Mouse (Mus musculus): ENCODE measurements at regions not wholly inside any gene's neighbourhood (a gene's known extent, or its start where the extent isn't known, plus 50 kb on each side); places are given as distances from the start of the nearest gene placed in this dataset.
A peak's percentile ranks its signal among the peaks of the same experiment; 100 is the strongest.

DNA sequence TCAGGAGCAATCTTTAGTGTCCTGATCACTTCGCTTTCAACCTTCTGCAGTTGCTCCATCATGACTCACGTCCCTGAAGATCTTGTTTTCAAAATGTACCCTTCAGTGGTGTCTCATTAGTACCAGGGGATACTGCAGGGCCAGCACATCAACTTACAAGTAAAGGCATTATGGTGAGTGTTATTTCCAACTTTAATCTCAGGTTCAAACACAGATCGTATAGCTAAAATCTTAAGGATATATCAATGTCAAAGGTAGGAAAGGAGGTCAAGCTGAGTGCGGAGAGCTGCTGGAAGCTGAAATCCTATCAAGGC, 687.8 kb upstream of the Nrsn1 start:
- TF ChIP-seq POLR2A (IDR thresholded peaks at IDR 0.05; ENCODE audit: borderline replicate concordance, extremely low read depth, insufficient read depth, insufficient read length, poor library complexity, severe bottlenecking) (no peak), CTCF (IDR thresholded peaks at IDR 0.05; ENCODE audit: borderline replicate concordance, extremely low read depth, insufficient read depth, insufficient read length) (no peak)
- no peak for DNase-seq (ENCODE audit: low read depth)

DNA sequence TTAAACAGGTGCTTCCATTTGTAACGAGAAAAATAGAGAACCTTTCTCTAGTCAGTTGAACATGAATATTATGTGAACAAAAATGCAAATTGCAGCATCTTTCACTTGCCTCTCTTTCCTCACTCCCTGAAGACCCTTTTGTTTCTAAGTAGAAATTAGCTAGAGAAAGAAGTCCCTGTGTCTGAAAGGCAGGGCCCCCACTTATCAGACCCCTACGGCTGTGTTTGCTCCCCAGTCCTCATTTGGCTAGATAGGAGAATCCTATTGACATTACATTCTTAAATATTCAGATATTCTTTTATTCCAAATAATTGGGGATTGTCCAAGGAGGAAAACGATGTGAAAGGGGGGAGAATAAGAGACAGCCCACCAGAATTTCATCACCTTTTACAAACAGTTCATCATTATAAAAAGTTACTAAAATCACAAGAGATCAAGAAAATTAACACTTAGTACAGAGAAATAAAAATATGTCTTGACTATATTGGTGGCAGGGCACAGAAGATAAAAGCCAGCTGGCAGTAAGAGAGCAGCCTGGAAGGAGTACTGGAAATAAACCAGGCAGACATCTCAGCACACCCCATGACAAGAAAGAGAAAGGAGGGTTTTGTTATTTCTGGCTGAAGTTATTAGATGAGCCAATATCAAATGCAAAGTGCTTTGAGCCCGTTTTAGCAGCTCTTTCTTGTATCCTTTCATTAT, 687.3 kb upstream of the Nrsn1 start:
- DNase-seq (ENCODE audit: low read depth): peak; percentile 71
- TF ChIP-seq CTCF (IDR thresholded peaks at IDR 0.05; ENCODE audit: borderline replicate concordance, extremely low read depth, insufficient read depth, insufficient read length): no peak
- no peak for TF ChIP-seq POLR2A (IDR thresholded peaks at IDR 0.05; ENCODE audit: borderline replicate concordance, extremely low read depth, insufficient read depth, insufficient read length, poor library complexity, severe bottlenecking)

DNA sequence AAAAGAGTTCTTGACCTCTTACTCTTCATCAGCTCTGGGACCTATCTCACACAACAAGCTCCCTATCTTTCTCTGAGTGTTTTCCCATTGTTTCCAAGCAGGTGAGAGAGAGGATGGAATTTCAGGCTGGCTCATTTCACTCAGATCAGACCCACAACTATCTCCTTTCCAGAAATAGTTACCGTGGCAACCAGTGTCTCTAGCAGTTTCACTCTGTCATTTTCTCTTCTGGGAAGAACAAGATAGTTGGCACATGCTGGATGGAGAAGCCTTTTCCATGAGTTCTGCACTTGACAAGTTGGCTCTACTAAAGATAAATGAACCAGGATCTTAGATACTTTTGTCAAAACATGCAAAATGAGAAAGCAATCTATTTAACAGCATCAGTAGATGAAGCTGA, 667.3 kb upstream of the Nrsn1 start:
- TF ChIP-seq POLR2A (IDR thresholded peaks at IDR 0.05; ENCODE audit: borderline replicate concordance, extremely low read depth, insufficient read depth, insufficient read length, poor library complexity, severe bottlenecking) (no peak), CTCF (IDR thresholded peaks at IDR 0.05; ENCODE audit: borderline replicate concordance, extremely low read depth, insufficient read depth, insufficient read length) (no peak)
- peak; percentile 73 for DNase-seq (ENCODE audit: low read depth)

DNA sequence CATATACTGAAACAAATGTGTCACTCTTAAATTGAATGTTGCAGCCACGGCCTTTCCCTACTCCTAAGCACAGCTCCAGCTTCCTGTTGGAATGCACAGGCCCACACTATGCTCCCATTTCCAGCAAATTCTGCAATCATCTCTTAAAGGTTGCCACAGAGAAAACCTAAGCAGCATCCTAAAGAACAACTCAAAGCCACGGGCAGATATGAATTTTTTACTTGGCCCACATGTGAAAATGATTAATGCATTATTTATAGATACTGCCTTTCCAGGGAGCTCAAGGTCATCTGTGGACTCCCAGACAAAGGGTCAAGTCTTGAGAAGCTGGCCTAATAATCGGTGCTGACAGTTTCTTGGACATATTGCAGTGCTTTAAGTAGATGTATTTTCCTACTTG, 663.5 kb upstream of the Nrsn1 start:
- TF ChIP-seq POLR2A (IDR thresholded peaks at IDR 0.05; ENCODE audit: borderline replicate concordance, extremely low read depth, insufficient read depth, insufficient read length, poor library complexity, severe bottlenecking): no peak
- TF ChIP-seq CTCF (IDR thresholded peaks at IDR 0.05; ENCODE audit: borderline replicate concordance, extremely low read depth, insufficient read depth, insufficient read length): no peak
- peak; percentile 77 for DNase-seq (ENCODE audit: low read depth)

DNA sequence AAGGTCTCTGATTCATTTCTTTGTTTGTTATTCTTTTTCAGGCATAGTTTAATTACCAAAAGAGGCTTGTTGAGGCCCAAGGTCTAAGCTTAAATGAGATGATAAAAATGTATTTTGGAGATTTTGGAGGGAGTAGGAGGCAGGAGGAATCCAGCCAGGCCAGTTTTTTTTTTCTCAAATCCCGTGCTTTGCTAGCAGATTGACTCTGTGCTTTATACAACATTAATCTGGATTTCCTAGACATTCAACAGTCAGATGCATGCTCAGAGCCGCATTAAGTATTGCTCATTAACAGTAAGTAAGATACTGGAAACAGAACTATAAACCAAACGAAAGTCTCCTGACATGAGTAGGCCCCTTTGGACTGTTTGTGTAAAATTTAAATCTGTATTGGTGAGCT, 662.9 kb upstream of the Nrsn1 start:
- TF ChIP-seq CTCF (IDR thresholded peaks at IDR 0.05; ENCODE audit: borderline replicate concordance, extremely low read depth, insufficient read depth, insufficient read length) (no peak), POLR2A (IDR thresholded peaks at IDR 0.05; ENCODE audit: borderline replicate concordance, extremely low read depth, insufficient read depth, insufficient read length, poor library complexity, severe bottlenecking) (no peak)
- peak; percentile 84 for DNase-seq (ENCODE audit: low read depth)

GRCm38 (mm10) chr13:25932810-25933209, 662.5 kb upstream of the Nrsn1 start:
- peak; percentile 96 for DNase-seq (ENCODE audit: low read depth)
- no peak for TF ChIP-seq POLR2A (IDR thresholded peaks at IDR 0.05; ENCODE audit: borderline replicate concordance, extremely low read depth, insufficient read depth, insufficient read length, poor library complexity, severe bottlenecking)
- TF ChIP-seq CTCF (IDR thresholded peaks at IDR 0.05; ENCODE audit: borderline replicate concordance, extremely low read depth, insufficient read depth, insufficient read length): peak; percentile 86

DNA sequence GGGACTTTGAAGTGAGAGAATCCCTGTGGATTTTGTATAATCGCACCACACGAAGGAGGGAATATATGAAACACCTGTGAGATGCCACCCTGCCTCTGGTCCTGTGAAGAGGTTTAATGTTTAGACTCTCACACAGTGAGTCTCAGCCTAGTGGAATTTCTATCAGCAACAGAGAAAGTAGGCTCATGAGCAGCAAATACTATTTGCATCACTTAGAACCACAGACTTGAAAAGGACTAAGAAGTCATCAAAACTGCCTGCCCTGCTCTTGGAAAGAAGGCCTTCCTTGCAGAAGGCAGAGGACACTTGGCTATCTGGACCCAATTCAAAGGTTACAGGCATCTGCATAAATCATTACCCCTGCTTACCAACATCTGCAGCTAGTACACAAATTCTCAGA, 662.1 kb upstream of the Nrsn1 start:
- TF ChIP-seq POLR2A (IDR thresholded peaks at IDR 0.05; ENCODE audit: borderline replicate concordance, extremely low read depth, insufficient read depth, insufficient read length, poor library complexity, severe bottlenecking) (no peak), CTCF (IDR thresholded peaks at IDR 0.05; ENCODE audit: borderline replicate concordance, extremely low read depth, insufficient read depth, insufficient read length) (no peak)

GRCm38 (mm10) chr13:25925685-25926084, 655.4 kb upstream of the Nrsn1 start:
- no peak for TF ChIP-seq CTCF (IDR thresholded peaks at IDR 0.05; ENCODE audit: borderline replicate concordance, extremely low read depth, insufficient read depth, insufficient read length)
- no peak for TF ChIP-seq POLR2A (IDR thresholded peaks at IDR 0.05; ENCODE audit: borderline replicate concordance, extremely low read depth, insufficient read depth, insufficient read length, poor library complexity, severe bottlenecking)
- no peak for DNase-seq (ENCODE audit: low read depth)

More for the DNA sequence above, 662.1 kb upstream of the Nrsn1 start:
- DNase-seq (ENCODE audit: low read depth): peak; percentile 49

GRCm38 (mm10) chr13:25899871-25900270, 629.6 kb upstream of the Nrsn1 start:
- TF ChIP-seq POLR2A (IDR thresholded peaks at IDR 0.05; ENCODE audit: borderline replicate concordance, extremely low read depth, insufficient read depth, insufficient read length, poor library complexity, severe bottlenecking) (no peak), CTCF (IDR thresholded peaks at IDR 0.05; ENCODE audit: borderline replicate concordance, extremely low read depth, insufficient read depth, insufficient read length) (no peak)
- peak; percentile 47 for DNase-seq (ENCODE audit: low read depth)

DNA sequence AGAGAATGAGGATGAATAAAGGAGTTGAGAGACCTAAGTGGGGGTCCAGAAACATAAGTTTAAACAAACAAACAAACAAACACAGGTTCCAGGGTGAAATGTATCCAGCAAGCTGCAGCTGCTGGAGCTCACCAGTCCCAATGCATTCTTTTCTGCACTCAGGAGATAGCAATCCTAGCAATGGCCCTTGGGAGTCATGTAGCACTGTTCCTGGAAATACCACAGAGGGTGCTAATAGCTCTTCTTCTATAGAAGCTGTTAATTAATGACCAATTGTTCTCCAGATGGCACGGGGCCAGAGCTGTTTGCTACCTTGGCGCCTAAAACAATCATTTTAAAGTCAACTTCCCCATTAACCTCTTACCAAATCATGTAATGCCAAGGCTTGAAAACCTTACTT, 622.8 kb upstream of the Nrsn1 start:
- DNase-seq (ENCODE audit: low read depth): no peak

DNA sequence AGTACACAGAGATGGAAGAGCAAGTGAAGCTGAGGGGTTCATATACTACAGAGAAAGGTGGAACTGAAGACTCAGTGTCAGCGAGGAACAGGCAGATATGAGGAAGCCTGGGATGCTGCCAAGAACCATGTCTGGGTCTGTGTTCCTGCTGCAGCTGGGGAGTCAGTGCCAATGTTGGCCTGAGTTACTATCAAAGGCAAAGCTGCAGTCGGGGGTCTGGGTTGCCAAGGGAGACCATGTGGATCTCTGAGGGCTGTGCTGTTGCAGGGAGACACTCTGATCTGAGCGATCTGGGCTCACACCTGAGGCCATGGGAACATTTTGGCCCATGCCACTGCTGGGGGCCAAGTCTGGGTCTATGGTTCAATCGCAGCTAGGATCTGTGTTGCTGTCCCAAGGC, 612.5 kb upstream of the Nrsn1 start:
- no peak for TF ChIP-seq POLR2A (IDR thresholded peaks at IDR 0.05; ENCODE audit: borderline replicate concordance, extremely low read depth, insufficient read depth, insufficient read length, poor library complexity, severe bottlenecking)
- TF ChIP-seq CTCF (IDR thresholded peaks at IDR 0.05; ENCODE audit: borderline replicate concordance, extremely low read depth, insufficient read depth, insufficient read length): no peak
- peak; percentile 69 for DNase-seq (ENCODE audit: low read depth)

More for the DNA sequence above, 622.8 kb upstream of the Nrsn1 start:
- TF ChIP-seq CTCF (IDR thresholded peaks at IDR 0.05; ENCODE audit: borderline replicate concordance, extremely low read depth, insufficient read depth, insufficient read length) (no peak), POLR2A (IDR thresholded peaks at IDR 0.05; ENCODE audit: borderline replicate concordance, extremely low read depth, insufficient read depth, insufficient read length, poor library complexity, severe bottlenecking) (no peak)

DNA sequence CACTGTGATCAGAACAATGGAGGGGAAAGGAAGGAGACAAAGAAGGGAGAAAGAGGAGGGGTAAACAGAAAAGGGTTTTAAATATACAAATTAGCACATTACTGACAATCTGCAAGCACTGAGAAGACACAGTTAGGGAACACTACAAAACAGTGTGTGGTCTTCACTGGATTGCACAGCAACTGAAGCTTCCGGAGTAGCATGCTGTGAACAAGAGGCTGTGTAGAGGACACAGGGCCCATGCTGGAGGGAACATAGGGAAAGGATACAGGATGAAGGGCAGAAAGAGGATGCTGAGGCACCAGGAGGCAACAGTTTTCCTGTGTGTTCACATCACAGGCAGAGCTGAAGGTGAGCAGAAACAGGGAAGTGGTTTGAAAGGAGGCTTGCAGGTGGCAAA, 598.6 kb upstream of the Nrsn1 start:
- TF ChIP-seq CTCF (IDR thresholded peaks at IDR 0.05; ENCODE audit: borderline replicate concordance, extremely low read depth, insufficient read depth, insufficient read length): no peak
- no peak for TF ChIP-seq POLR2A (IDR thresholded peaks at IDR 0.05; ENCODE audit: borderline replicate concordance, extremely low read depth, insufficient read depth, insufficient read length, poor library complexity, severe bottlenecking)
- no peak for DNase-seq (ENCODE audit: low read depth)

Data from brain, embryonic 14.5 days (tissue).